Mouse (Mus musculus) left cerebral cortex, postnatal 14 days (tissue): ENCODE results near the gene Mvd. TPM values are rescaled to one million over a fixed set of nuclear protein-coding genes. Genes with fewer than 3 reads are reported as not detected.

ENCODE experiments used
- microRNA-seq, 2 experiments: library from miRNA; unstranded; fragments of <30 nt; microRNA quantifications; one replicate each; pipeline ENCODE4 v1.2.0; 2022
- total RNA-seq, 2 experiments: library from RNA; stranded (reverse); gene quantifications; 2 replicates each; pipeline ENCODE4 v1.2.3; 2021

Gene Mvd
- total RNA-seq, 2 experiments from 2014 or later = 32.7 to 34.4 TPM

Small RNA genes lying within 50 kb of the gene (microRNA-seq; reads per million reads assigned to microRNA genes)
- gene Gm24366 = 0 reads per million in 2 experiments

Other genes with a start within 250 kb of the Mvd start
- 10 to 100 TPM; 20.4 to 25.2 TPM for gene Zfpm1, start 161.3 kb downstream of the Mvd start, total RNA-seq
- gene Trhr2, start 82.7 kb downstream of the Mvd start, total RNA-seq = 1 to 10 TPM; 2.3 to 3.0 TPM
- gene Zc3h18, start 66.8 kb downstream of the Mvd start, total RNA-seq = 10 to 100 TPM; 36.0 to 39.4 TPM
- gene Il17c, start 21.4 kb downstream of the Mvd start, total RNA-seq = not detected
- 1 to 10 TPM; 8.6 to 9.9 TPM for gene Cyba, start 10.5 kb downstream of the Mvd start, total RNA-seq
- not detected for gene Snai3, start 17.3 kb upstream of the Mvd start, total RNA-seq
- gene Rnf166, start 32.6 kb upstream of the Mvd start, total RNA-seq = 10 to 100 TPM; 22.4 to 23.2 TPM
- 10 to 100 TPM; 23.9 to 30.9 TPM for gene Ctu2, start 32.7 kb upstream of the Mvd start, total RNA-seq
- gene Piezo1, start 107.9 kb upstream of the Mvd start, total RNA-seq = 10 to 100 TPM; 10.1 to 12.2 TPM
- gene Cdt1, start 124.6 kb upstream of the Mvd start, total RNA-seq = 1 to 10 TPM; 2.2 to 3.5 TPM
- gene Aprt, start 133.5 kb upstream of the Mvd start, total RNA-seq = 10 to 100 TPM; 73.7 to 81.1 TPM
- 10 to 100 TPM in 1 of 2 experiments, 1 to 10 TPM in 1; 9.7 to 10.3 TPM for gene Galns, start 168.0 kb upstream of the Mvd start, total RNA-seq
- 10 to 100 TPM; 84.2 to 85.9 TPM for gene Trappc2l, start 168.2 kb upstream of the Mvd start, total RNA-seq
- gene Pabpn1l, start 179.3 kb upstream of the Mvd start, total RNA-seq = not detected